Mouse (Mus musculus): ENCODE measurements at regions not wholly inside any gene's neighbourhood (a gene's known extent, or its start where the extent isn't known, plus 50 kb on each side); places are given as distances from the start of the nearest gene placed in this dataset.
A peak's percentile ranks its signal among the peaks of the same experiment; 100 is the strongest.

GRCm38 (mm10) chr9:26247669-26248068 lies 485.9 kb upstream of the B3gat1 start:
- peak in 1 of 2 experiments; percentile 12 for DNase-seq (ENCODE audit: low spot score in 2 of 2)

GRCm38 (mm10) chr9:26264867-26265725 lies 468.4 kb upstream of the B3gat1 start:
- peak in 1 of 2 experiments; percentile 73 for DNase-seq (ENCODE audit: low spot score in 2 of 2)
